ENCODE assay signal across 8 mouse cellular contexts in genomic region chr14:72710341-72711027, GRCm38 (mm10). TPM values are rescaled to one million over a fixed set of nuclear protein-coding genes. Genes with fewer than 3 reads are reported as not detected.
A peak's percentile ranks its signal among the peaks of the same experiment; 100 is the strongest.
DNase-seq lines count a peak whose midpoint lies in the region; ATAC-seq and TF ChIP-seq lines count a peak whose summit lies in the region.

No protein-coding gene starts in this region.

- H3K9me3 ChIP-seq in heart, embryonic 12.5 days (replicated peaks) = no peaks in the 10 kb centered on the region
- no peaks in the 10 kb centered on the region for H3K9me3 ChIP-seq in kidney, embryonic 15.5 days (replicated peaks)
- H3K9me3 ChIP-seq in liver, postnatal 0 days (ENCODE audit: low read length) = no peaks in the 10 kb centered on the region
- no peaks in the 10 kb centered on the region for H3K9me3 ChIP-seq in neural tube, embryonic 11.5 days (ENCODE audit: control insufficient read depth, low read length)

- 2% methylated on average over 38 of the region's 38 CpGs for WGBS in heart, embryonic 12.5 days
- whole genome bisulfite sequencing in kidney, embryonic 15.5 days = 2% methylated on average over 38 of the region's 38 CpGs
- 3% methylated on average over 38 of the region's 38 CpGs for WGBS in liver, postnatal 0 days (ENCODE audit: insufficient replicate concordance)
- 2% methylated on average over 38 of the region's 38 CpGs for WGBS in neural tube, embryonic 11.5 days

- no peaks in the 10 kb centered on the region for H3K36me3 ChIP-seq in heart, embryonic 12.5 days
- no peaks in the 10 kb centered on the region for H3K36me3 ChIP-seq in kidney, embryonic 15.5 days
- no peaks in the 10 kb centered on the region for H3K36me3 ChIP-seq in liver, postnatal 0 days (replicated peaks; ENCODE audit: insufficient read depth, low read length)
- H3K36me3 ChIP-seq in neural tube, embryonic 11.5 days (ENCODE audit: control insufficient read depth, insufficient read depth, low read length) = no peaks in the 10 kb centered on the region

- H3K9ac ChIP-seq in heart, embryonic 12.5 days = peak overlapping the region; percentile 84
- peak overlapping the region; percentile 88 for H3K9ac ChIP-seq in kidney, embryonic 15.5 days
- H3K9ac ChIP-seq in liver, postnatal 0 days (replicated peaks) = peak overlapping the region; percentile 91
- H3K9ac ChIP-seq in neural tube, embryonic 11.5 days (ENCODE audit: low read length) = peak overlapping the region; percentile 83

- TF ChIP-seq CTCF in liver, postnatal 0 days (IDR thresholded peaks at IDR 0.05; ENCODE audit: low read depth) = no peak

- peaks cover 9% of the 10 kb centered on the region for H3K4me1 ChIP-seq in heart, embryonic 12.5 days (replicated peaks)
- H3K4me1 ChIP-seq in kidney, embryonic 15.5 days = peaks cover 23% of the 10 kb centered on the region
- 0 out of 2 replicates have a peak, but pooled peaks cover 3% of the 10 kb centered on the region for H3K4me1 ChIP-seq in liver, postnatal 0 days (ENCODE audit: insufficient read depth)
- H3K4me1 ChIP-seq in neural tube, embryonic 11.5 days (ENCODE audit: control insufficient read depth, insufficient read depth, low read length) = no peaks in the 10 kb centered on the region

- H3K27me3 ChIP-seq in heart, embryonic 12.5 days (replicated peaks) = no peaks in the 10 kb centered on the region; the same call in 1 of the 2 replicates
- H3K27me3 ChIP-seq in kidney, embryonic 15.5 days = no peaks in the 10 kb centered on the region
- 0 out of 2 replicates have a peak, but pooled peaks cover 8% of the 10 kb centered on the region for H3K27me3 ChIP-seq in liver, postnatal 0 days (ENCODE audit: insufficient read depth, low read length)
- H3K27me3 ChIP-seq in neural tube, embryonic 11.5 days (ENCODE audit: control insufficient read depth, insufficient read depth, low read length) = no peaks in the 10 kb centered on the region

- TF ChIP-seq EP300 in liver, postnatal 0 days (IDR thresholded peaks at IDR 0.05; ENCODE audit: low read depth) = no peak

- peak overlapping the region; percentile 91 for H3K4me2 ChIP-seq in heart, embryonic 12.5 days
- peak overlapping the region; percentile 82 for H3K4me2 ChIP-seq in kidney, embryonic 15.5 days
- peak overlapping the region; percentile 89 for H3K4me2 ChIP-seq in liver, postnatal 0 days (ENCODE audit: low read depth, low read length)
- H3K4me2 ChIP-seq in neural tube, embryonic 11.5 days (ENCODE audit: low read depth) = peak overlapping the region; percentile 83

- H3K4me3 ChIP-seq in heart, embryonic 12.5 days = peak overlapping the region; percentile 75
- peak overlapping the region; percentile 95 for H3K4me3 ChIP-seq in kidney, embryonic 15.5 days (replicated peaks)
- H3K4me3 ChIP-seq in liver, postnatal 0 days (ENCODE audit: low read depth, low read length) = peak overlapping the region; percentile 85
- peak overlapping the region; percentile 79 for H3K4me3 ChIP-seq in neural tube, embryonic 11.5 days (ENCODE audit: low read depth, low read length)

- peak; percentile 75 for DNase-seq in CD4-positive helper T cell, adult 2 months (ENCODE audit: low read depth, low spot score)
- peak; percentile 67 for DNase-seq in Muller cell, postnatal 12 days (ENCODE audit: inconsistent ontology term)
- peak; percentile 22 for DNase-seq in embryo, embryonic 11.5 days (ENCODE audit: low read depth, low spot score)
- DNase-seq in liver, postnatal 0 days = peak; percentile 50
- DNase-seq in neural tube, embryonic 11.5 days (ENCODE audit: low spot score) = peak; percentile 66
- DNase-seq in thymus, postnatal 0 days (ENCODE audit: low spot score) = no peak

- H3K27ac ChIP-seq in heart, embryonic 12.5 days (ENCODE audit: poor library complexity, severe bottlenecking) = peak overlapping the region; percentile 82
- peak overlapping the region; percentile 95 for H3K27ac ChIP-seq in kidney, embryonic 15.5 days
- peak overlapping the region; percentile 97 for H3K27ac ChIP-seq in liver, postnatal 0 days (ENCODE audit: low read depth)
- no peak overlapping the region for H3K27ac ChIP-seq in neural tube, embryonic 11.5 days (ENCODE audit: low read depth, low read length)

- ATAC-seq in heart, embryonic 12.5 days (ENCODE audit: insufficient number of reproducible peaks, low FRiP score) = peak; percentile 62; the same call in 1 of the 2 replicates
- peak; percentile 33 for ATAC-seq in kidney, embryonic 15.5 days (replicated peaks; ENCODE audit: low FRiP score)
- peak; percentile 10 for ATAC-seq in liver, postnatal 0 days
- ATAC-seq in neural tube, embryonic 11.5 days (ENCODE audit: insufficient read depth, low FRiP score, low TSS enrichment) = peak; percentile 52

RNA-seq across cellular contexts. Expression of gene Fndc3a, which starts 0.7 kb away (rescaled TPM):
- polyA plus RNA-seq in heart, embryonic 12.5 days (2016; fragmentation: Nextera tagmentation; extraction: Ambion mirVana) = 21.6 and 22.3 TPM in 2 replicates
- polyA plus RNA-seq in kidney, embryonic 15.5 days (2015; fragmentation: Nextera tagmentation; extraction: Ambion mirVana) = 52.4 and 55.4 TPM in 2 replicates
- polyA plus RNA-seq in liver, postnatal 0 days (2015; fragmentation: Nextera tagmentation; extraction: Ambion mirVana) = 11.1 and 11.9 TPM in 2 replicates
- polyA plus RNA-seq in neural tube, embryonic 11.5 days (2014; fragmentation: Nextera tagmentation; extraction: Ambion mirVana) = 37.6 and 42.9 TPM in 2 replicates
- polyA plus RNA-seq in thymus, postnatal 0 days (2015; fragmentation: Nextera tagmentation; extraction: Ambion mirVana) = 26.3 and 29.7 TPM in 2 replicates

Comparison
In these comparisons a context has a peak if more than half of its experiments do, and no peak if none do; other contexts are left out.
1. ATAC-seq: peak in every context shown above with its lines; median percentile 62 in heart, embryonic 12.5 days; 52 in neural tube, embryonic 11.5 days; 33 in kidney, embryonic 15.5 days; 10 in liver, postnatal 0 days.